Mouse (Mus musculus): Measurements from ENCODE around the gene Ryk.
"Not testable (repeated sequence)": the region's sequence is repeated elsewhere in the genome, so short reads cannot be mapped to it uniquely, and the experiment has no call there.

The Ryk gene

GRCm38 (mm10) chr9:102904952-102905351 is 70.2 kb downstream of the Ryk start:
- no peak for DNase-seq (ENCODE audit: low spot score in 2 of 2)

DNA sequence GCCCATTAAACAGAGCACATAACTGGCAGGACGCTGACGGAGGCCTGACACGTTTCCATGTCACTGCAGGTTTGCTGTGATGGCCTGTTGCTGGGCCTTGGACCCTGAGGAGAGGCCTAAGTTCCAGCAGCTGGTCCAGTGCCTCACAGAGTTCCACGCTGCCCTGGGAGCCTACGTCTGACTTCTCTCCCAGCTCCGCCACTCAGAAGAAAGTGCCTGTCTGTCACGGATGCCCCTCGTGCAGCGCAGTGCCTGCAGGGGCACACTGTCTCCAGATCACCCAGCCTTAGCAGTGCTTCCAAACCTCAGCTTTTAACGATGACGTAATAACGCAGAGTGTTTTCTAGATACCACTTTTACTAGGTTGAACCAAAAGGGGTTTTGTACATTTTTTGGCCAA is 72.1 kb downstream of the Ryk start:
- DNase-seq (ENCODE audit: low spot score in 2 of 2) = no peak

GRCm38 (mm10) chr9:102907521-102908246 is 73.0 kb downstream of the Ryk start:
- DNase-seq (ENCODE audit: low spot score in 2 of 2) = no peak

DNA sequence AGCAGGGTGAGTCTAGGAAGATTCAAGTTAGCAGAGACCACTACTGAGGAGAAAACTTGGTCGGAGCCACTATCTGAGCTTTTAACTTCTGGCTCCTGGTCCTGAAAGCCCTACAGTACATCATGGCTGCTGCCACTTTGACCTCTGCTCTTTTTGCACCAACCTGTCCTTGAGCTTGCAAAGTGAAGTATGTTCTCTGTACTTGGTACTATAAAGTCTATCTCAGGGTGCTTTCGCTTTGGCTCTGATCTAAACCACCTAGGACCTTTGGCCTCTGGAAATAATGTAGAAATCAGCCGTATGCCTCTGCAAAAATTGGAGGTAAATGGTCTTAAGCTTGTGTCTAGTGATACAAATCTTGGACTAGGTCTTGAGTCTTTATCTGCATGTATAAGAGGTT is 76.8 kb downstream of the Ryk start:
- no peak for DNase-seq (ENCODE audit: low spot score in 2 of 2)

- no peak for DNase-seq (ENCODE audit: low spot score in 2 of 2)
Observed at GRCm38 (mm10) chr9:102912516-102913035, 77.9 kb downstream of the Ryk start.

- not testable (repeated sequence) for DNase-seq (ENCODE audit: low spot score in 2 of 2)
Observed at GRCm38 (mm10) chr9:102913597-102913996, 78.9 kb downstream of the Ryk start.

DNA sequence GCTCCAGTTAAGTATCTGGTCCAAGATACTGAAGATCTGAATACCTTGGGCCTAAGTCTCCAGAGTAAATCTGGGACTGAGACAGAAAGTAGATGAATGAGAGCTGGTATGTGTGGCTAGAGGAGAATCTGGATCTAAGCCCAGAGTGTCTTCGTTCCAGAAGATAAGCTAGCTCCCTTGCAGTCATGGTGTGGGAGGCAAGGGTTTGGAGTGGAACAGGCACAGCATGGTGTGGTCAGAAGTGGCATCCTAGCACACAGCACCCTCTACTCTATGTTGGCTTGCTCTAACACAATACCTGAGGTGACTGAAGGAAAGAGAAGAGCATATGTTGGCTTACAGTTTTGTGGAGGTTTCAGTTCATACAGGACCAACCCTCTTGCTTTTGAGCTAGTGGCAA is 79.9 kb downstream of the Ryk start:
- no peak for DNase-seq (ENCODE audit: low spot score in 2 of 2)

GRCm38 (mm10) chr9:102915292-102915854 is 80.7 kb downstream of the Ryk start:
- no peak for DNase-seq (ENCODE audit: low spot score in 2 of 2)

GRCm38 (mm10) chr9:102916076-102916475 is 81.4 kb downstream of the Ryk start:
- no peak for DNase-seq (ENCODE audit: low spot score in 2 of 2)

DNA sequence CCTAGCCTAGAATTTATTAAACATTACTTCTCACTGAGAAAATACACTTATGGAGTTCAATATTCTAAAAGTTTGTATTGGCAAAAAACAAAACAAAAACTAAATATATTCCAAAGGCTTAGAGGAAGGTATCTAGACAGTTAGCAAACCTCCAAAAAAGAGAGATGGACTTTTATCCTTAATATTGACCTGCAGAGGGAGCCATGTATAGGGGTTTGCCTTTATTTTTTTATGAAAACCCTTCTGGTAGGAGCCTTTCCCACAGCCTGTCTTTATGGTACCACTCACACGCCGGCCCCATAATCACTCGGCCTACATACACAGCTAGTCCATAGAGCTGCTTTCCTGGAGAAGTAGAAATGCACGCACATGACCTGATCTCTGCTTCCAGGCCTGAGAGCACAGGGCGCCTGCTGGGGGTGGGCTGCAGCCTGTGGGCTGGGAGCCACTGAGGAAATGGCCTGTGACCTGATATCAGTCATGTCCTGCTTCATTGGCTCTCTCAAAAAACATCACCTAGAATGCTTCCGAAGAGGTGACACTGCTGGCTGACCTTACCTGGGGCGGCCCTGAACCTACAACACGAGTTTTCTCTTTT is 82.9 kb downstream of the Ryk start:
- DNase-seq (ENCODE audit: low spot score in 2 of 2) = no peak

DNA sequence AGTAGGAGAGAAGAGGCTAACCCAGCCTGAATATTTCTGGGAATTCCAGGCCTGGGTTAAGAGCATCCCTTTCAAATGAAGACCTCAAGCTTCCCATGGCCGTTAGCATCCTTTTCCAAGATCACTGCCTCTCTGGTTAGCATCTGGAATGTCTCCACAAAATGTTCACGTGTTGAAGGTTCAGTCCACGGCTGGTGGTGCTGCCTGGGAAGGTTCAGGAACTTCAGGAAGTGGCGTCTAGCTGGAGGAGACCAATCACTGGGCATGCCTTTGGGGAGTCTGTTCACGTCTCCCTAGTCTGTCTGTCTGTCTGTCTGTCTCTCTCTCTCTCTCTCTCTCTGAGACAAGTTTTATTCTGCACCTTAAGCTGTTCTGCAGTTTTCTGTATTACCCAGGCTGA is 84.8 kb downstream of the Ryk start:
- no peak for DNase-seq (ENCODE audit: low spot score in 2 of 2)

- DNase-seq (ENCODE audit: low spot score in 2 of 2) = no peak
Observed at GRCm38 (mm10) chr9:102921791-102922190, 87.1 kb downstream of the Ryk start.

DNA sequence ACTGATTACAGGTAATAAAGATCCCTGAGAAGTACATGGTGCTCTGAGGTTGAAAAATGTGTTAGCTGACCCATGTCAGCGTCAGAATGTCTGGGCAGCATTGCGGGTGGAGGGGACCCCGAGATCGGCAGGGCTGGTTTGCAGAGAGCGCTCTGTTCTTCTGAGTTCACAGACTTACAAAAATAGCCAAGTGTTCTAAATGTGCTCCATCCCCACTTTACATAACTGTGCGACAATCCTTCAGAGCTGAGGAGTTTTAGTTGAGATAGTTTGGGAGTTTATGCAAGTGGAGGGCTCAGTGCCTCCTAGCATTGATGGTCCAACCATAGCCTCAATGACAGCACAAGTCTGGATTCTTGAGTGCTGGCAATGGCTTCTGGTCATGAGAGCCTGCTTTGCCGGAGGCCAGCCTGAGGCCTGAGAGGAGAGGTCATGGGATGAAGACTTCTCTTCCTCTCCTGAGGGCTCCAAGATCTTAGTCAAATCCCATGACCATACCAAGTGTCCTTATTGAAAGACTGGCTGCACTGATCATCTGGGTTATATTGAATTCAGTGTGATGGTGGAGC is 88.2 kb downstream of the Ryk start:
- no peak for DNase-seq (ENCODE audit: low spot score in 2 of 2)

GRCm38 (mm10) chr9:102923836-102924235 is 89.1 kb downstream of the Ryk start:
- DNase-seq (ENCODE audit: low spot score in 2 of 2) = no peak

DNA sequence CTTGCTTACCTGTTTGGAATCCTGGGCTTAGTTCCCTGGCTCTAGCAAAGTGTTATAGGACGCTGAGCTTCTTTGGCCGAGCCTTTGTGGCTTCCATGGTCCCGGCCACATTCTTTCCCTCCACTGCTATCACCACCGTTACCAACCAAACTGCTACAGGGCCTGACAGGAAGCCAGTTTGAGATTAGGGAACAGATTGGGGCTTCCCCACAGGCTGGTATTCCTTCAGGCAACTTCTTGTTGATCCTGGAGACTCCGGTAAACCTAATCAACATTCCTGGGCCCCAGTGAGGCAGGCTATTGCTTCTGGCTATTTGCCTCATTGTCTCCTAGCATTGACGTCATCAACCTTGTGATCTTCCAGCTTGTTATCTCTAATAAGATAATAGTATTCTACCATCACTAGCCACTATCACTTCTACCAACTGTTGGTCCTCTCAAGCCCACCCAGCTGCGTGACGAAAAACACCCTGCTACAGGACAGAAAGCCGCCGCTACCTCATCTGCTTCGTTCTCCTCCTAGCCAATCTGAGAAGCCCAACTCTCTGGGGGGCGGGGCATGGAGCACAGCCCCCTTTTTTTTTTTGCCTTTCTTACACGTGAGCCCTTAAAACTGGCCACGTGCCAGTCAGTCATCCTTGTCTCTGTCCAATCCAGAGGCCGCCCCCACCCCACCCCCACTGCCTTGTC is 90.1 kb downstream of the Ryk start:
- no peak for DNase-seq (ENCODE audit: low spot score in 2 of 2)

DNA sequence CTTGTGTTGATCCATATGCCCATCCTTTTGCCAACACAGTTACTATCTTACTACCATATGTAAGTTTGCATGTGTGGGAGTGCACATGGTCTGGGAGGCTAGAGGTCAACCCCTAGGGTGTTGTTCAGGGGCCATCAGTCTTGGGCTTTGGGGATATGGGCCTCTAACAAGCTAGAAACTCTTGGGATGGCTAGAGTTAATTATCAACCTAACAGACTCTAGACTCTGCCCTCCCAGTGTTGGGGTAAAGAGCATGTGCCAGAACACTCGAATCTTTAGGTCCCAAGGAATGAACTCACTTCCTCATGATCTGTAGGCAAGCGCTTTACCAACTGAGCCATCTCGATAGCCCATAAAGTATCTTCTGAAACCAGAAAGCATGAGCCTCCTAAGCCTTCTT is 91.4 kb downstream of the Ryk start:
- DNase-seq (ENCODE audit: low spot score in 2 of 2) = no peak

- no peak for DNase-seq (ENCODE audit: low spot score in 2 of 2)
Observed at GRCm38 (mm10) chr9:102929776-102930175, 95.1 kb downstream of the Ryk start.

DNA sequence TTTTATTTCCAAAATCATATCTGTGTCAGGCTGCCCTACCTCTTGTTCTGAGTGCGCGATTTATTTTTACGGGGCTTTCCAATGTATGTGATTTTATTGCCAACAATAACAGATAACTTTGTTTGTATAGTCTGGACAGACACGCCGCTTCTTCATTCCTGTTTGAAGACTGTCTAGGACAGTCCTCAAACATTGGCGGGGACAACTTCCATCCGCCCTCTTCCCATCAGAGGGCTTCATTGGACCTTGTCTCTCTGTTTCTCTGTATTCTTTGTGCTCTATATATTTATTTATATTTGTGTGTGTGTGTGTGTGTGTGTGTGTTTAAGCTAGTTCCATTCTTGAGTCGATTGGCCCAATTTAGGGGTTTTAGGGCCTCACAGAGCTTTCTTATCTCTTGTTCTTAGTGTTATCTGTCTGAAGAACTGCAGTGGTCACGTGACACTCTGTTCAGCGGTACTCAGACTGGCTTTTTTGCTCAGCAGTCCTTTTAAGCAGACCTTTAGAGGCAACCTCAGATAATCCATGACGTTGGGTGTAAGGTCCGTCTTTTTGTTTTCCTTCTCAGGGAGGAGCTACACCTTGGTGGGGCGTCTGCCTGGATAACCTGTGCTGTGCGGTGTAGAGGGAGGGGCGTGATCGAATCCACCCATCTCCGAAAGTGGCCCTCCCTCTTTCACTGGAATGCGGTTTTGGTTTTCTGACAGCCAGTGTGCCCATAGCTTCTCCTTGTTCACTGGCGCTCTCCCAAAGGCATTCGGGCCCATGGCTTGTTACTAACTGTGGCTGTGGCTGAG is 99.4 kb downstream of the Ryk start:
- no peak for DNase-seq (ENCODE audit: low spot score in 2 of 2)

GRCm38 (mm10) chr9:102942221-102942620 is 107.5 kb downstream of the Ryk start:
- DNase-seq (ENCODE audit: low spot score in 2 of 2) = no peak

- no peak for DNase-seq (ENCODE audit: low spot score in 2 of 2)
Observed at GRCm38 (mm10) chr9:102944891-102945290, 110.2 kb downstream of the Ryk start.

GRCm38 (mm10) chr9:102946469-102947015 is 111.8 kb downstream of the Ryk start:
- no peak for DNase-seq (ENCODE audit: low spot score in 2 of 2)
